Mouse (Mus musculus): ENCODE measurements around the gene Edil3. TPM values are rescaled to one million over a fixed set of nuclear protein-coding genes. Genes with fewer than 3 reads are reported as not detected.
"Not testable (repeated sequence)": the region's sequence is repeated elsewhere in the genome, so short reads cannot be mapped to it uniquely, and the experiment has no call there.

The Edil3 gene
- polyA plus RNA-seq, 1 experiment from 2014 or later: 22.6 TPM

GRCm38 (mm10) chr13:89029817-89030539 is 208.7 kb downstream of the Edil3 start:
- H3K4me1 ChIP-seq (replicated peaks): 0 out of 2 replicates have a peak, but pooled peaks cover 4% of the 10 kb centered on the region
- 53% methylated on average over 3 of the region's 3 CpGs for WGBS
- no peak overlapping the region for H3K27ac ChIP-seq
- no peaks in the 10 kb centered on the region for H3K36me3 ChIP-seq
- H3K9me3 ChIP-seq: 0 out of 2 replicates have a peak, but pooled peaks cover 3% of the 10 kb centered on the region
- H3K27me3 ChIP-seq (ENCODE audit: insufficient read depth, poor library complexity, severe bottlenecking): no peaks in the 10 kb centered on the region
- peak; percentile 27 for DNase-seq (ENCODE audit: low spot score)
- H3K4me3 ChIP-seq: no peak overlapping the region

DNA sequence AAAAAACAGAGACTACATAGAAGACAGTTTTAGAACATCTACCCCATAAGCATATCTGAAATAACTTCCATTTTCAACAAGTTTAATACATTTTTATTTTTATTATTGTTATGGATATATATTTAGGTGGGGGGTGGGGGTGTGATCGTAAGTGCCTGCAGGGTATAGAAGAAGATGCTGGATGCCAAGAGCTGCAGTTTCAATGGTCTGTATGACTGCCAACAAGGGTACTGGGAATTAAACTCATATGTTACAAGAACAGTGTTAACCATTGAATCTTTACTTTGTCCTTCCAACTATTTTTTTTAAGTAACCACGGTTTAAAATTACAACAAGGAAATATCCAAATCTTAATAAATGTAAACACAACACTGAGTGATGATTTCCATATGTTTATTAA is 214.4 kb downstream of the Edil3 start:
- Histone ChIP-seq H3K27ac (no peak overlapping the region), H3K4me1 (replicated peaks) (no peaks in the 10 kb centered on the region), H3K4me3 (no peak overlapping the region), H3K9me3 (no peaks in the 10 kb centered on the region), H3K27me3 (ENCODE audit: insufficient read depth, poor library complexity, severe bottlenecking) (no peaks in the 10 kb centered on the region), H3K36me3 (no peaks in the 10 kb centered on the region)
- WGBS: 81% methylated on average over 2 of the region's 2 CpGs
- DNase-seq (ENCODE audit: low spot score): no peak

DNA sequence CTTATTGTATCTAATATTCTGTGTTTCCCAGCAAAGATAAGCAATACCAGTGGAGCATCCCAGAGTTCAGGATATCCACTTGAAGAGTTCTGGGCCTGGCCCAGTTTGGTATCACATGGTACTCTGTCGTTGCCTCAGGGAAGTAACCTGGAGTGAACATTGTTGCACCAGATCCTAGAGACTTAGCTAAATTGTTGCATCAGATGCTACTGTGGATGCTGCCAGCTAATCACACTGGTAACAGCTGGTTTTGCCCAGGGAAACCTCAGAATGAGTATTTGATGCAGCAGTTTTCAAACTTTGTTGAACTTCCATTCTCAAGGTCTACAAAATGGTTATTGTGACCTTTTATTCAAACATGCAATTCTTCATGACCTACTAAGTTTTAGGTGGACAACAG is 220.2 kb downstream of the Edil3 start:
- no peaks in the 10 kb centered on the region for H3K4me1 ChIP-seq (replicated peaks)
- WGBS: 91% methylated on average over 1 of the region's 1 CpGs
- no peak overlapping the region for H3K4me3 ChIP-seq
- H3K27me3 ChIP-seq (ENCODE audit: insufficient read depth, poor library complexity, severe bottlenecking): no peaks in the 10 kb centered on the region
- H3K36me3 ChIP-seq: no peaks in the 10 kb centered on the region
- no peak for DNase-seq (ENCODE audit: low spot score)
- no peak overlapping the region for H3K27ac ChIP-seq
- no peaks in the 10 kb centered on the region for H3K9me3 ChIP-seq

DNA sequence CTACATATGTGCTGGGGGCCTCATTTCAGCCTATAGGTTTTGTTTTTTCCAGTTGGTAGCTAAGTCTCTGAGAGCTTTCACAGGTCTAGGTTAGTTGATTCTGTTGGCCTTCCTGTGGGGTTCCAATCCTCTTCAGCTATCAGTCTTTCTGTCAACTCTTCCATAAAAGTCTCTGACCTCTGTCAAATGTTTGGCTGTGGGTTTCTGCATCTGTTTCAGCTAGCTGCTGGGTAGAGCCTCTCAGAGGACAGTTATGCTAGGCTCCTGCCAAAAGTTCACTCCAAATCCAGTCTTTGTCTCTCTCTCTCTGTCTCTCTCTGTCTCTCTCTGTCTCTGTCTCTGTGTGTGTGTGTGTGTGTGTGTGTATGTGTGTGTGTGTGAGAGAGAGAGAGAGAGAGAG is 248.9 kb downstream of the Edil3 start:
- not testable (repeated sequence) for H3K9me3 ChIP-seq; DNase-seq (ENCODE audit: low spot score); H3K36me3 ChIP-seq; H3K4me1 ChIP-seq (replicated peaks); H3K4me3 ChIP-seq; H3K27me3 ChIP-seq (ENCODE audit: insufficient read depth, poor library complexity, severe bottlenecking); H3K27ac ChIP-seq

DNA sequence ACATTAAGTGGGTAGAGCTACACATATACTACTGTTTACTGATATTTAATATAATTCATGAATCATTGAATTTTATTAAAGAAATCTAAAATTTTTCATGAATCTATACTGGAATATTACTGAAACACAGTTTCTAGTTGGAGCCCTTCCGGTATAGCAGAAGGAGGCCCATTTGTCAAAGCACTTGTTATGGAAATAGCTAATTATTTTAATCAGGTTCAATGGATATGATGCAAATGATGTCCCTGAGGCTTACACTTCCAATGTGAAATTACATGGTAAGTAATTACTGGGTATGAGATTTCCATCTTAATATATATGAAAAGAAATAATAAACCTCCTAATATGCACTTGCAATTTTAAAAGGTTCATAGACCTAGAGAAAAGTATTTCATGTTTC is 254.9 kb downstream of the Edil3 start:
- Histone ChIP-seq H3K27ac (no peak overlapping the region), H3K27me3 (ENCODE audit: insufficient read depth, poor library complexity, severe bottlenecking) (no peaks in the 10 kb centered on the region), H3K36me3 (no peaks in the 10 kb centered on the region), H3K9me3 (no peaks in the 10 kb centered on the region), H3K4me1 (replicated peaks) (no peaks in the 10 kb centered on the region), H3K4me3 (no peak overlapping the region)
- 90% methylated on average over 1 of the region's 1 CpGs for WGBS
- no peak for DNase-seq (ENCODE audit: low spot score)

- Histone ChIP-seq H3K9me3 (no peaks in the 10 kb centered on the region), H3K27ac (no peak overlapping the region), H3K36me3 (no peaks in the 10 kb centered on the region), H3K4me1 (replicated peaks) (no peaks in the 10 kb centered on the region), H3K27me3 (ENCODE audit: insufficient read depth, poor library complexity, severe bottlenecking) (no peaks in the 10 kb centered on the region), H3K4me3 (no peak overlapping the region)
- DNase-seq (ENCODE audit: low spot score): no peak
- WGBS: 80% methylated on average over 1 of the region's 1 CpGs
These were observed 284.6 kb downstream of the Edil3 start for GRCm38 (mm10) chr13:89105889-89106288.

GRCm38 (mm10) chr13:89117551-89117950 is 296.3 kb downstream of the Edil3 start:
- Histone ChIP-seq H3K27me3 (ENCODE audit: insufficient read depth, poor library complexity, severe bottlenecking) (no peaks in the 10 kb centered on the region), H3K4me1 (replicated peaks) (0 out of 2 replicates have a peak, but pooled peaks cover 4% of the 10 kb centered on the region), H3K9me3 (no peaks in the 10 kb centered on the region), H3K4me3 (no peak overlapping the region), H3K36me3 (no peaks in the 10 kb centered on the region), H3K27ac (no peak overlapping the region)
- WGBS: 70% methylated on average over 2 of the region's 2 CpGs
- no peak for DNase-seq (ENCODE audit: low spot score)

- Histone ChIP-seq H3K4me1 (replicated peaks) (0 out of 2 replicates have a peak, but pooled peaks cover 4% of the 10 kb centered on the region), H3K4me3 (no peak overlapping the region), H3K9me3 (no peaks in the 10 kb centered on the region), H3K27ac (no peak overlapping the region), H3K27me3 (ENCODE audit: insufficient read depth, poor library complexity, severe bottlenecking) (no peaks in the 10 kb centered on the region), H3K36me3 (no peaks in the 10 kb centered on the region)
- no peak for DNase-seq (ENCODE audit: low spot score)
- 77% methylated on average over 8 of the region's 8 CpGs for WGBS
These were observed 298.5 kb downstream of the Edil3 start for GRCm38 (mm10) chr13:89119809-89120208.

DNA sequence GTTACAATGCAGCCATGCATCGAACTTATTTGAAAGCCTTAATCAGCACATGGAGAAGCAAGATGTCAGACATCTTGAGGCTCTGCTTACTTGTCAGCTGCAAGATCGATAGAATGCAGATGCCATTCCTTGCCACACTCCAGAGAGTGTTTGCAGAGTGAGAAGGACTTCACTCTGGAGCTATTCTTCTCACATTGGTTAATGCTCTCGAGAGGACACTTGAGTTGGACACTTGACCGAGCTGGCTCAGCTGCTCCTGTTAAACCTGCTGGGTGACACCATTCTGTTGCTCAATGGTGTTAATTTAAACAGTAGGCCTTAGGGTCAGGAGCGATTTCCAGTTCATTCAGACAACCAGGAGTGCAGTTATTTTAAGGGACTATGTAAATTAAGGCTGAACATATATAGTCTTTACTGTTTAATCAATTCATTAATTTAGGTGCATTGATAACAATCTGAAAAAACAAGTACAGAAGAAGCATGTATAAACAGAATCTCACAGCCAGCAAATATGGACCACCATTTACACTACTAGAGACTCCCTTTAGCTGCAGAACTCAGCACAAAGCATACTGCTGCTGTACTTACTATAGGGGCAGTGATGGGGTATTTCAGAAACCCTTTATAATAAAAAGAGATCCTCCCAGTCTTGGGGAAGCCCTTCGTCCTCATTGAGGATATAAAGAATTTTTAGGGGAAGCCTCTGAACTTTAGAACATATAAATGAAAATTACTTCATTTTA is 301.4 kb downstream of the Edil3 start:
- H3K27me3 ChIP-seq (ENCODE audit: insufficient read depth, poor library complexity, severe bottlenecking): no peaks in the 10 kb centered on the region
- H3K4me1 ChIP-seq (replicated peaks): 0 out of 2 replicates have a peak, but pooled peaks cover 4% of the 10 kb centered on the region
- H3K36me3 ChIP-seq: no peaks in the 10 kb centered on the region
- no peak overlapping the region for H3K4me3 ChIP-seq
- DNase-seq (ENCODE audit: low spot score): no peak
- WGBS: 71% methylated on average over 6 of the region's 6 CpGs
- no peak overlapping the region for H3K27ac ChIP-seq
- H3K9me3 ChIP-seq: no peaks in the 10 kb centered on the region

DNA sequence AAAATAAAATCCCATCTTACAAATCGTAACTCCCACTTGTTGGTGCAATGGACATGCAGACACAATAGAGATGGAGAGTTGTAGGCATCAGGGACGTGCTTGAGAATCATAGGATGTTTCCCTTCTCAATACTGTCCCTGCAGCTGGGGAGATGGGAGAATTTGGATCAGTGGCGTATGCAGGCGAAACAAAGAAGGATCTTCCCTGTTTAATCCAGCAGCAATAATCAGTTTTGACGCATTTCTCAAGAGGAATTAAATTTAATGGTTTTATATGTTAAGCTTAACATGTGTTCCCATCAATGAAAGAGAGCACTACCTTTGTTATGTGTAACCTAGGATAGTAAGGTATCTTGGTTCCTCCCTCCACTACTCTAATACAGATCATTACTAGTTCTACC is 302.1 kb downstream of the Edil3 start:
- H3K27me3 ChIP-seq (ENCODE audit: insufficient read depth, poor library complexity, severe bottlenecking): no peaks in the 10 kb centered on the region
- H3K36me3 ChIP-seq: no peaks in the 10 kb centered on the region
- H3K9me3 ChIP-seq: no peaks in the 10 kb centered on the region
- no peak overlapping the region for H3K4me3 ChIP-seq
- no peak overlapping the region for H3K27ac ChIP-seq
- DNase-seq (ENCODE audit: low spot score): no peak
- H3K4me1 ChIP-seq (replicated peaks): 0 out of 2 replicates have a peak, but pooled peaks cover 4% of the 10 kb centered on the region
- 91% methylated on average over 5 of the region's 5 CpGs for WGBS

DNA sequence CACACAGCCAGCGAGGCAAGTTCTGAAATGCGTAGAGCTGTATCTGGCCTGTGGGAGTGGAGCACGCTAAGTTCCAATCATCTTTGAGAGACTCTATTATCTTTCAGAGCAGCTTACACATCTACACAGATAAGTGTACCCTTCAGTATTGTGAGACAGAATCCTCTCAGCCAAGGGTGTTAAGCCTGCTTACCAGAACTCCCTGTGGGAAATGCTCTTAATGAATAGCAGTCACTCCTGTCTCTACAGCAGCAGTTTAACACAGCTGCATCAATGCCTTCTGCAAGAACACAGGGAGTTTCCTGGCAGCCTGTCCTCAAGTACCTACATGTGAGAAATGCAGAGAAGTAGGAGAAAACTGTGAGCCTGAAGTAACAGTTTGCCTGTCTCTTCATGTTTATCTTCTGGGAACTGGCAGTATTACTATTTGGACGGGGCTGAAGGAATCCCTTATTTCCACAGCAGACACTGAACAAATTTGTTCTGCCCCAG is 324.8 kb downstream of the Edil3 start:
- no peak for DNase-seq (ENCODE audit: low spot score)
- no peak overlapping the region for H3K27ac ChIP-seq
- 72% methylated on average over 4 of the region's 4 CpGs for WGBS

GRCm38 (mm10) chr13:89151878-89152277 is 330.6 kb downstream of the Edil3 start:
- Histone ChIP-seq H3K9me3 (no peaks in the 10 kb centered on the region), H3K4me1 (replicated peaks) (no peaks in the 10 kb centered on the region), H3K27me3 (ENCODE audit: insufficient read depth, poor library complexity, severe bottlenecking) (no peaks in the 10 kb centered on the region), H3K36me3 (no peaks in the 10 kb centered on the region), H3K27ac (no peak overlapping the region), H3K4me3 (no peak overlapping the region)
- no peak for DNase-seq (ENCODE audit: low spot score)
- 88% methylated on average over 3 of the region's 3 CpGs for WGBS

More for the DNA sequence above, 324.8 kb downstream of the Edil3 start:
- no peaks in the 10 kb centered on the region for H3K9me3 ChIP-seq
- H3K36me3 ChIP-seq: no peaks in the 10 kb centered on the region
- H3K4me3 ChIP-seq: no peak overlapping the region
- no peaks in the 10 kb centered on the region for H3K4me1 ChIP-seq (replicated peaks)
- no peaks in the 10 kb centered on the region for H3K27me3 ChIP-seq (ENCODE audit: insufficient read depth, poor library complexity, severe bottlenecking)

DNA sequence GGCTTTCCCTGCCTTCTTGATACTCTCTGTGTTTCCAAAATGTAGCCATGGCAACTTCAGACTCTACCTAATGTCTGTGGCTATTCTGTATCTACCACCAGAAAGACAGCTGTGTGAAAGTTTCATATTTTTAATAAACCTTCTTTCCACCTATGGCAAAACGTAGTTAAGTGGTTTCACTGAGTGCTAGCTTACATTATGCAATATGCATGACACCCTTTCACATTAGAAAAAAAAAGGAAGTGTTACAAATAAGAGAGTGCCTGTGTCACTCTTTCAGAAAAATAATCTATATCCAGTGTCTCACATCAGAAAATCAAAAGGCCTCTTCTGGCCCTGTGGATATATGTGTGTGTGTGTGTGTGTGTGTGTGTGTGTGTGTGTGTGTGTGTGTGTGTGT is 346.7 kb downstream of the Edil3 start:
- H3K27ac ChIP-seq: no peak overlapping the region
- no peak for DNase-seq (ENCODE audit: low spot score)
- no peaks in the 10 kb centered on the region for H3K9me3 ChIP-seq
- no peaks in the 10 kb centered on the region for H3K36me3 ChIP-seq
- no peak overlapping the region for H3K4me3 ChIP-seq
- WGBS: 77% methylated on average over 1 of the region's 1 CpGs
- H3K4me1 ChIP-seq (replicated peaks): no peaks in the 10 kb centered on the region
- H3K27me3 ChIP-seq (ENCODE audit: insufficient read depth, poor library complexity, severe bottlenecking): no peaks in the 10 kb centered on the region

Measured in hindbrain, embryonic 10.5 days (tissue).